Mouse (Mus musculus) cerebellum, adult 9-11 months (tissue): ENCODE measurements around the gene Ublcp1.
A peak's percentile ranks its signal among the peaks of the same experiment; 100 is the strongest.
"Not testable (repeated sequence)": the region's sequence is repeated elsewhere in the genome, so short reads cannot be mapped to it uniquely, and the experiment has no call there.

Source experiments
- DNase-seq: peaks from one replicate; pipeline ENCODE4 v3.0.0; 2022

Gene Ublcp1

DNA sequence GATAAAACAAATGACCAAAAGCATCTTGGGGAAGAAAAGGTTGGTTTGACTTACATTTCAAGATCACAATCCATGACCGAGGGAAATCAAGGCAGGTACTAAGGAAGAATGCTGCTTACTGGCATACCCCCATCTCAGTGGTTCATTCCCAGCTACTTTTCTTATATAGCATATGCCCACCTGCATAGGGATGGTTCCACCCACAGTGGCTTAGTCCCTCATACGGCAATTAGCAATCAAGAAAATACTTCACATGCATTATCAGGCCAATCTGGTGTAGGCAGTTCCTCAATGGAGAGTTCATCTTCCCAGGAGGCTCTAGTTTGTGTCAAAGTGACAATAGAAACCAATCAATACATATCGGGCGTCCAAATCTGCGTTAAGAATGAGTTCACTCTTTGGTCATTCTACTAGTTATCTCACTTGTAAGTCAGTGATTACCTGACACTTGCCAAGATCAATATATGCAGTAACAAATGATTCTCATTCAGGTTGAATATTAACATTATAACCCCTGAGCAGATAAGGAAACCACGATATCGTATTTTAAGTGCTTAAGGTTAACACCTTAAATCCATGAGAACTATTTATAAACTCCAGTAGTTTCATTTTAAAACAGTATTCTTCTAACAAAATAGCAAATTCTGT is 14.9 kb upstream of the Ublcp1 start:
- no peak for DNase-seq

DNA sequence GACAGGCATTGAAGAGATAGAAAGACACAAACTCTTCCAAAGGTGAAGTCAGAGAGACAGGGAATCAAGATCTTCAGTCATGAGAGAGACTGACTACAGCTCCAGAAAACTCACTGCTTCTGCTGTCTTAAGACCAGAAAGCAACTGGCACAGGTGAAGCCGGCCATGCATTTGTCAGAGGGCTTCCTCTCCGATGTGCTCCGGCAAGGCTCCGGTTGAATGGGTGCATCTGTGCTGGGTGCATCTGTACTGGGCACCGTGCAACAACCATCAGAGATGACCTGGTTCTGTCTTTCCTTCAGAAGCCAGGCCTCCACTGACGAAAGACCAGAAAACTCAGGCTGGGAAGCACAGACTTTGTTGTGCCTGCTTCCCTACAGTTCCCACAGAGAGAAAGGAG is 9.9 kb upstream of the Ublcp1 start:
- no peak for DNase-seq

DNA sequence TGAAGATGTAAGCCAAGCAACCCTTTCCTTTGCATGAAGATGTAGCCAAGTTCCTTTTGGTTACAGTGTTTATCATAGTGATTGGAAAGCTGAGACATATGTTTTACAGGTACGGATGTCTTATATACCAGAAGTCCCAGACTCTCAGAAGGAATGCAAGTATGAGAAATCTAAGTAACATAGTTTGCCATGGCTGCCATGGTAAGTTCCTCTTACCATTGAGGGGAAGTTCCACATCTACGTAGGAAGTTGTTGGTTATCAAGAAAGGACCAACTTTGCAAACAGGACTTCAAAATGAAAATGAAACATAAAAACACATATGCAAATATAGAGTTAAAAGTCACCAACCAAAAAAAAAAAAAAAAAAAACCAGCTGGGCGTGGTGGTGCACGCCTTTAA is 8.1 kb upstream of the Ublcp1 start:
- no peak for DNase-seq

DNA sequence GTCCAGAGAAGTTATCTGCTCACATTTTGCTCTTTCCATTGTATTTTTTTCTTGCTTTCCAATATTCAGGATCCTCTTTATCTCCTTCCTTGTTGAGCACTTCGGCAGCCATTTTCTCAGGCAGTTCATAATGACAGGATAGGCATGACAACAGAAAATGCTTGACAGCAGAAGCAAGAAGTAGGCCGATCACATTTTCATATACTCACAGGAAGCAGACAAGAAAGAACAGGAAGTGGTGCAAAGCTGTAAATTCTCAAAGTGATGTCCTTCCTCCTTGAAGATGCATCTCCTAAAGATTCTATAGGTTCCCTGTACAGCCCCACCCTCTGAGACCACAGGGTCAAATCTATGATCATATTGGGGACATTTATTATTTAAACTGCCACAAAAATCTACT is 6.1 kb upstream of the Ublcp1 start:
- no peak for DNase-seq

DNA sequence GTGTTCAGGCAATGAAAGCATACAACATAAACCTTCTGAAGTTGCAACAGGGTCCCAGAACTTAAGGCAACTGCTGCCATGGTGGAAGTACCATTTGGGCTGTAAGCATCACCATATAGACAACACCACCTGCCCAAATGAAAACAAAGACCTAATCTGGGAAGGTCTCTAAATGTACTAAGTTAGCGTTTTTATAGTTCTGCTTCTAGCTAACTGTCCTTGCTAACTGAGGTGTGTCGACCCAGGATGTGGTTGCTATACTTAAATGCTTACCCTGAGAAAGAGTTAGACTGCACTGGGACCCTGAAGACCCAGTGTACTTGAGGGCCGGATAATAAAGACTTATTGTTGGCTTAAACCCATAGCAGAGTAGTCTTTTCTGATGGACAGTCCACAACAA is 5.2 kb upstream of the Ublcp1 start:
- no peak for DNase-seq

DNA sequence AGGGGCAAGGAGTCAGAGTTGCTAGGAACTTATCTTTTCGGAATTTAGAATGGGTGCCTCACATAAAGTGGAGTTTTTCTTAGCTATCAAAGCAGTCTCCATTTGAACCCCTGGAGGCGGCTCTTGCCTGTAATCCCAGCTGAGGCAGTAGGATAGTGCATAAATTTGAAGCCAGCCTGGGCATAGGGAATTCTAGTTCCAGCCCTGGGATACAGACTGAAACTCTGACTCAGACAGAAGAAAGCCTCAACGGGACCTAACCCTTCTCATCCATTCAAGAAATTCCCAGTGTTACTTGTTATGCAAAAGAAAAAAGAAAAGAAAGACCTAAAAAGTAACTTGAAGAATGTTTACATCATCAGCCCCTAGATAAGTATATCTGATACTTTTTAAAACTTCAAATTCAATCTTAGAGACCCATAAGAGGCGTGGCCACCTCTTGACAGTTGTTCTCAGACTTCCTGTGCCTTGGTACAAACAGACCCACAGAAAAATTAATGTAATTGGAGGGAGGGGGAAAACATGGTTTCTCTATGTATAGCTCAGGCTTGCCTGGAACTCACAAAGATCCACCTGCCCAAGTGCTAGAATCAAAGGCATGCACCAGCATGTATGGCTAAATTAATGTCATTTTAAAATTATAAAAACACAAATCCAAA is 1.2 kb upstream of the Ublcp1 start:
- DNase-seq = peak; percentile 10

DNA sequence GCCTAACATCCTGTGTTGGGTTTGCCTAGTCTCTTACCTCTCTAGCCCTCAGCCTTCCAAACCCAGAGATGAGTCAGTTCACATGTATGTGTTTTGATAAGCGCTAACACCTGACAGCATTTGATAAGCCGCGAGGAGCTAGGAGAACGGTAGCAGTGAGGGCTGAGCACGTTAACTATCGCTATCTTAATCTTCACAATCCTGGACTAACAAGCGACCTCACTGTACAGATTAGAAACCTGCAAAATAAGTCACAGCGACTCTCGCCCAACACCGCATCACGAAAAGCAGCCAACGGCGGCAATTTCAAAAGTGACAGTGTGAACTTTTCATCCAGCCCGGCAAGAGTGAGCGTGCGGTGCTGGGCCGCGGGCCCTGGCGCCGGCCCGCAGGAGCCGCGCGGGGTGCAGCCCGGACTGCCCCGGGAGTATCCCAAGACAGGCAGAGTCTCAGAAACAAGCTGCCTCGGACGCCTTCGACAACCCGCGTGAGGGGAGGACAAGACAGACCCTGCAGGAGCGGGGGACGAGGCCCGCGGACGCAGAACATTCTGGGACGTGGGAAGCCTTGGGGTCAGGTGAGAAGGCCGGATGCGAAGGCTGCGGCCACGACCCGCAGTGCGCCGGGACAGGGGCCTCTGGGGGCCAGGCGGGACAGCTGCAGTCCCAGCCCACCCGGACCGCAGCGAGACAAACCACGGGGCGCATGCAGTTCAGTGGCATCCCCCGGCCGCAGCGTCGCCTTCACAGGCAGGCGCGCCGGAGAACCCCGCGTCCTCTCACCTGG is 459 bp downstream of the Ublcp1 start:
- no peak for DNase-seq

DNA sequence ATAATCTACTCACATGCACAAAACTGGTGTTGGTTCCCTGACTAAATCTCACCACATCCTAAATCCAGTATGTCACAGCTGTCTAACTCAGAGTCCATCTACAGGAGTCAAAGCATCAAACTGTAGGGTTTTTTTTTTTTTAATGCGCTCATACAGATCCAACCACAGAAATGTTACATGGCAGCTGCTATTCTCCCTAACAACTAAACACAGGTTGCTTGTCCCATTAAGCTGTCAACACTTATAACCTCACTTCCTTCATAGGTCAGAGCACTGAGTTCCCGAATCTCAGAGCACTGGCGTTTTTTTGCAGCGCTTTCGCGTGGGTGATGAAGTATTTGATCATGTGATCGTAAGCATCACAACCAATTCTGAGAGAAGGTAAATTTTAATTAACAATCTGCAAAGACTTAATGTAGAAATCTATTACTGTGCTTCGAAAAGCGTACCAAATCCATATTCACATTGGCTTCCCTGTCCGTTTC is 1.9 kb downstream of the Ublcp1 start:
- no peak for DNase-seq

DNA sequence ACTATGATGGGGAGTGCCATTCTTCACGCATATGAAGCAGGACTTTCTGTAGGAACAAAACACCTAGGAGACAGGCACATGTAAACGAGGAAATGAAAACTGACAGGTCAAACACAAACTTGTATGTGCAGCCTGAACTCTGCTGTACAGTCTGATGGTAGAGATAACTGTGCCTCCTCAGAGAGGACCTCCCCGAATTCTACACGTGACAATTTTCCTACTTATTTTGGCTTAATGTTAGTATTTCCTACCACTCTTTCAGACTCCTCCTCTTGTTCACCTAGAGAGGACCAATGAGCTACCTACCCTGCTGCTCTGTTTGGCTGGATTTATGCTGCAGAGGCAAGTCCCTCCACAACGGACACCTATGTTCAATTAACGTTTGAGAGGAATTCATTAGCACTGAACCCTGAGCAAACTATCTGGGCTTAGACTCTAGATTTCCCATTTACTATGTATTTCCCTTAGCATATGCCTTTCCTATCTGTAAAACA is 3.3 kb downstream of the Ublcp1 start:
- no peak for DNase-seq

DNA sequence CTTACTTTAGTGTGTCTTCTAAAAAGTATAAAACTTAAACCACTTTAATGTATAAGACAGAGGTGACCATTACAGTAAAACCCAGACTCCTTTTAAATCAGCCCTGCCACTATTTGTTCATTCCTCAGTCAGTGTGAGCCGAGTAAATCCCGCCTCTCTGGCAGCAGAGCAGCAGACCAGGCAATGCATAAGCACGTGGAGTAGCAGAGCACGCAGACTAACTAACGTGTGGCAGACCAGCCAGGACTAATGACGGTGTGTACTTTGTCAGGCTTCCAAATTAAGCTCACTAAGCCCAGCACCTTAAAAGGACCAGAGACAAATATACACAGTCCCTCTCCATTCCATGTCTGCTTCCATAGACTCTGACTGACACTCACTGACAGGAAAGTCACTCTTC is 8.8 kb downstream of the Ublcp1 start:
- DNase-seq = no peak

DNA sequence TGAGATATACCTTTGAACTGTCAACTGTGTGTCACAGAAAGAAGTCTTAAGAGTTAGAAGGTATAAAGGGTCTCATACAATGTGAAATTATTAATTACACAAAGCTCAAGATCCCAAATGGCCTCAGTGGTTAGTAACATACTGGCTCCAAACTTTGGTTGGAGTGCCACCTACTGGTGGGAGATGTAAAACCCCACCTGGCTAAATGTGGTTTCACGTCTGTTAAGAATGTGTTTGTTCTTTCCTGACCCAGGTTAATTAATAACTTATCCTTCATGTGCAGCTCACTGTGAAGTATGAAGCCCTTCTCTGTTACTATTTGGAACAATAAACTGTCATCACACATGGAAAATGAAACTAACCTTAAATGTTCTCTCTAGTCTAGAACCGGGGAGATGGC is 16.9 kb downstream of the Ublcp1 start:
- DNase-seq = peak; percentile 5

DNA sequence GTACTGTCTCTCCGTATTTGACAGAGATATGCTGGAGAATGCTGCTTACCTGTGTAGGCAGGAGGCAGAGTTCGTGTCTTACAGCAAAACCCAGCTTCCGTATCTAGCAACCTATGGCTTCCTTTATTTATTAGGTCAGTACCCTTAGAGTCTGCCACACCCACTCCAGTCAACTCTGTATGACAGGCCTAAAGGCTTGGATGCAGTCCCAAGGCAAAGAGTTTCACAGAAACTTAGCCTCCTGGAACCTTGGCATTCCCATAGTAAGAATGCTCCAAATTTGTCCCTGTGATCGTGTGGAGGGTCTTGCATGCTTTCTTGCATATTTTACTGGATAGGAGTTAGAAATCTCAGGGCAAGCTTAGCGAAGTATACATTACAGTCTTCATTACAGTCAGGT is 18.3 kb downstream of the Ublcp1 start:
- DNase-seq = not testable (repeated sequence)

DNA sequence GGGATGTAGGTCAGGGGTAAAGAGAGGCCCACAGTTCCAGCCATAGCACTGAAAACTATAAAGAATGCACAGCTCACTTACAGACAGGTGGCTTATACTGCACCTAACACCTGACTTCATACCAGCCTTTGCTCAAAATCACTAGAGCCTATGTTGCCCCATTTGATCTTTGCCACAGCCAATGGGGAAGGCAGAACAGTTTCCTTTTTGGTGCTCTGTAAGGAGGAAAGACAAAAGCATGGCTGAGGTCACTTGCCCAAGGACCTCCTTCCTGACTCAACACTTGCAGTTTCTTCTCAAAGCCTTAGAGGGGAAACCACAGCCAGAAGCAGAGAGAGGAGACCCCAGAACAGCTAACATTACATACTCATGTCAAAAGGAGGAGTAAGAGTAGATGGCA is 19.3 kb downstream of the Ublcp1 start:
- no peak for DNase-seq

DNA sequence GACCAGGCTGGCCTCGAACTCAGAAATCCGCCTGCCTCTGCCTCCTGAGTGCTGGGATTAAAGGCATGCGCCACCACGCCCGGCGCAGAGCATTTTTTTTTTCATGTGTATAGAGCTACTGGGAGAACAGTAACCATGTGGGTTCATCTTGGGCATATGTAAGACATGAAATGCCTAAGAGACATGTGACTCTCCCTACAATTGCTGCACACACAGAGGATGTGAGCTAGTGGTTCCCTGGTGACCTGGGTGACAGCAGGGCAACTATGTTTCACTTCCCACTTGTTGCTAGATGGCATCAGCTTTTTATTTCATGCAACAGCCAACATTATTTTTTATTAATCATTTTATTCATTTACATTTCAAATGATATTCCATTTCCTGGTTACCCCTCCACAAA is 32.5 kb downstream of the Ublcp1 start:
- DNase-seq = no peak

DNA sequence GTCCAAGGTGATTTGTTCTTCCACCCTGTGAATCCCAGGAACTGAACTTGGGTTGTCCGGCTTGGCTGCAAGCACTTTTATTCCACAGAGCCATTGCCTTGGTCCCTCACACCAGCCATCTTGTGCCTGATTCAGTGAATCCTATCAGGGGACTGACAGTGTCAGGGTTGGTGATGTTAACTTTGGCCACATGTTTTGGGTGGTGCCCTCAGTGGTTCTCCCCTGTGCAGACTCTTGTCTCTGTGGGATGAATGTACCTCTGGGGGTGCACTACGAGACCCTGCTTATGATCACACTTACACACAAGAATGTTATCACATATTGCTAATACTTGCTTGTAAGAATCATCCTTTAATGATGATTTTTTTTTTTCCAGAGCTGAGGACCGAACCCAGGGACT is 40.3 kb downstream of the Ublcp1 start:
- no peak for DNase-seq

DNA sequence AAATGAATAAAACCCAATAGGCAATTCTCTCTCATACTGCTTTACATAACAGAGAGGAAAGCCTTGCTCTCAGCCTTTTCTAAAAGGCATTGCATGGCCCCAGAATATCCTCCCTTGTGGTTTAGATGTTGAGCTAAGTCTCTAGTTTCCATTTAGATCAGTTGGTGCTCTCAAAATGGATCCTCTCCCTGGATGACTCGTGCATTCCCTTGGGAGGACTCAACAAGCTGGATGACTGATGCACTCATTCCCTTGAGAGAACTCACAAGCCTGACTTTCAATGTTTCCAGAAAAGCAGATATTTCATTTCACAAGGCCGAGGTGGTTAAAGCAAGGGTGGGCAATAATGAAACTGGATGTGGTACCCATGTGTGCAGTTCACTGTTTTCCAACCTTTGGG is 42.3 kb downstream of the Ublcp1 start:
- no peak for DNase-seq

DNA sequence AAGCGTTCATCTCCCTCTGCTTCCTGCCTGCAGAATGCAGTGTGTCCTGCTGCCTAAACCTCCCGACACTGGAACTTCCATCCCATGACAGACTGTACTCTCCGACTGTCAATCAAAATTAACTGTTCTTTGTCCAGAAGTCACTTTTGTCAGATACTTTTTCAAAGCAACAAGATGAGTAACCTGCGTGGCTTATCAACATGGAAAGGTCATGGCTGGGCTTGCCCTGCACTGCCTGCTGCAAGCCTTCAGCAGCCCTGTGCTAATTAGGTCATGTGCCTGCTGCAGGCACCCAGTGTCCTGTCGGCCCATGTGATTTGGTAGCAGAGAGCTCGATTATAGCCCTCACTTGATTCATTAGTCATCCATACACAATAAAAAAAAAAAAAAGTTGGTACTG is 44.7 kb downstream of the Ublcp1 start:
- DNase-seq = no peak

DNA sequence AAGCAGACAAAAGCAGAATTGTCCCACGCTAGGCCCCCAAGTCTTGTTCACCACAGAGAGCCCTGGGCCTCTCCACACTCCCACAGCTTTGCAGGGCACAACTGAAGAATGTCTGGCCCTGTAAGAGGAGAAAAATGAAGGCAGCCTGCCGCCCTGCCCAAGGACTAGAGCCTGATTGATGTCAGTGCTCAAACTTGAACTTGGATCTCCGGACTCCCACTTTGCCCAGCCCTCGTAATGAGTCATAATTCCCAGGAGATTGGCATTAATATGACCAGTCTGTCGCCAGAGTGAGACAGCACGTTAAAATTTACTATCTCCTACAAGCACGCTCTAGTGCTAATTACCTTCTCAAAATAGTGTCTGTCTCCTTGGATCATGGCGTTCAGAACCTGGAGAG is 45.3 kb downstream of the Ublcp1 start:
- no peak for DNase-seq

DNA sequence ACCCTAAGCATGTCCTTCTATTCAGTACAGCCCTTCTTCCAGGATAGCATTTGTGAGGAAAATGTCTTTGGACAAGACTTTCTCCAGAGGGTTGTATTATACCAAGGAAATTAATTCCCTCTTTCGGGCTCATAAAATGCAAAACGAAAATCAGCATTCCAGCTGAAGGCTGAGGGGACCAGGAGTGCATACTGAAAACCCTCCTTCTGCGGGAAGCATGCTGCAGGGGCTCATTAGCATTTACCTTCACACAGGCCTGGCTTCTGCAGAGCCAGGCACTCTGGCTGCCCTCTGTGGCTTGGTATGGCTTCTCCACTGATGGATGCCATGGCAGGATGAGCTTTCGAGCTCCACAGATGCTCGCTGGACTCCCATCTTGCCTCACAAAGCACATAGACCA is 46.3 kb downstream of the Ublcp1 start:
- DNase-seq = no peak

DNA sequence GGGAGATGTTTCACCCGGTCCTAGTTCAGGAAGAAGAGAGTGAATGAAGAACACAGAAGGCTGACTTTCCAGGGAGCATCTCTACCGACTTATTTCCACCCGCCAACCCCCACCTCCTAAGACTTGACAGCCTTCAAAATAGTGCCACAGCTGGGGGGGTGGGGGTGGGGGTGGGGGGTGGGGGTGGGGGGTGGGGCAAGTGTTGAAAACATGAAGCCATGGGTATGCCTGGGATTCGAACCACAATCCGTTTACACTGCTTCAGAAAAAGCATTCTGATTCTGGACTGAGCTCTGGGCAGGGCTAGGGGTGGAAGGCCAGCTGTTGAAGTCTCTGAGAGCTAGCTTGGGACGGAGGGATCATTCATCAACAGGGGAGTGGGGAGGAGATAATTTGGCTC is 47.0 kb downstream of the Ublcp1 start:
- no peak for DNase-seq

DNA sequence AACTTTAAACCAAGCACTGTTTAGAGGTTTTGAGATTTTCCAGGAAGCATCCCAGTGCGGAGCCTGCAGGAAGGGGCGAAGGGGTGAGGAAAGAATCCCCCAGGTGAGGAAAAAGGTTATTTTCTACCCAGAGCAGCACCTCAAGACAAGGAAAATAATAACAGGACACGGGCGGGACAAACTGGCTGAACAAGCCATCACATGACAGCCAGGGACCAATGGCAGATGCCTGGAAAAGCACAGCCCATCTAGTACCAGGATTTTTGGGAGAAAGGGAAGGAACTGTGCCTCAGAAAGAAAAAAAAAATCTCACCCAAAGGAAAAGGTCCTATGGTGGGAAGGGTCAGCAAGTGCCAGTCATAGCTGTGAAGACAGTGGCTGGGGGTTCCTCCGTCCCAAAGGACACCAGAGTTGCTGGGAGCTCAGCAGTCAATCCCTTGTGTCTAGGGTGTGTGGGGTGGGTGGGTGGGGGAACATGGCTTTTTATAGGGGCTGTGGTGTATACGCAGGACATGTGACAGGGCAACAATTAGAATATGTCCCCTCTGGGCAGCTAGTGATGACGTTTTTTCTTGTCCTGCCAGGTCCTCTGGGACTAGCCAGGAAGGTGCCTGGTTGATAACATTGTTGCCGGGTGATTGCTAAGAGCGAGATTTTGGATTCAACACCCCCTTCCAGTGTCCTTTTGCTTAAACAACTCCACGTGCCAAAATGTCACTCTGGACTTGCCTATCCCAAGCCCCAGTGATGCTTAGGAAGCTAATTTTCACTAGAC is 47.8 kb downstream of the Ublcp1 start:
- no peak for DNase-seq

DNA sequence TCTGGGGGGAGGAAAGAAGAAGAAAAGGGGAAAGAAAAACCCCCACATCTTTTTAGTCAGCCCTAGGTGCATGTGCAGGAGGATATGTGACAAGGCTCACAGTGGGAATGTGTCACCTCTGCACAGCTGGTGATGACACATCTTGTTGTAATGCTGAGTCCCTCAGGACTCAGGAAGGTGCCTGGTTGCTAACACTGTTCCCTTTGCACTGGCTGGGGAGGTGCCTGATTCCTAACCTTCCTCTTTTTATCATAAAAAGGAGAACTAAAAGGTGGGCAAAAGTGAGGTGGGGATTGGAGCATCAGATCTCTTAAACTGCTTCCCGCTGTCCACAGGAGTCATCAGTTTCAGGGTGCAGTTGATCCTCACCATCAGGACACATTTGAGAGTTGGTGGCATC is 52.9 kb downstream of the Ublcp1 start:
- DNase-seq = no peak

DNA sequence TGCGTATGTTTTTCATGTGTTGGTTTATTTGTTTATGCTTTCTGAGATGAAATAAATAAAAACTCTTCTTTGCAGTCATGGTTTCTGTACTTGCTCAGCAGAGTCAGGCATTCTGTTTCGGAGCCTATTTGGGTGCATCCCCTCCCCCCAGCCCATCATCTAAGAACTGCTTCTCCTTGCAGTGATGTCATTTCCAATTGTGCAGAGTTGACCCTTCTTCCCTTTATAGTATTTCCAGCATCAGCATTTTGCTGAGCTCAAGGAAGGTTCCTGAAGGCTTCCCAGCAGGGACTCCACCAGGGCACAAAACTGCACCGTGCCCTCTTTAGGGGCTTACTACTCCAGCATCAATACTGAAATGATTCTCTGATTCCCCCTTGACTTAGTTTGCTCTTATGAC is 55.7 kb downstream of the Ublcp1 start:
- no peak for DNase-seq
